Mouse (Mus musculus) thymus, postnatal 0 days (tissue): Measurements from ENCODE around the gene Eps8l3. TPM values are rescaled to one million over a fixed set of nuclear protein-coding genes. Genes with fewer than 3 reads are reported as not detected.
"Not testable (repeated sequence)": the region's sequence is repeated elsewhere in the genome, so short reads cannot be mapped to it uniquely, and the experiment has no call there.

Experiments
- DNase-seq: peaks from one replicate; pipeline ENCODE4 v3.0.0-alpha.2; 2015; ENCODE audit warnings: low spot score
- polyA plus RNA-seq: library from polyadenylated mRNA; unstranded; fragments of >200 nt; fragmentation: Nextera tagmentation; extraction: Ambion mirVana; gene quantifications from 2 replicates; pipeline ENCODE4 v1.2.1, GENCODE M21; 2015

The Eps8l3 gene
- polyA plus RNA-seq, 1 experiment from 2014 or later = 0.13 TPM

- DNase-seq = no peak
Measured at GRCm38 (mm10) chr3:107853232-107854181, 23.5 kb upstream of the Eps8l3 start.

- no peak for DNase-seq
Measured at GRCm38 (mm10) chr3:107855368-107855767, 21.7 kb upstream of the Eps8l3 start.

- DNase-seq = no peak
Measured at GRCm38 (mm10) chr3:107857646-107858045, 19.4 kb upstream of the Eps8l3 start.

GRCm38 (mm10) chr3:107861483-107861882, 15.5 kb upstream of the Eps8l3 start:
- not testable (repeated sequence) for DNase-seq

GRCm38 (mm10) chr3:107862471-107862870, 14.6 kb upstream of the Eps8l3 start:
- DNase-seq = no peak

- DNase-seq = no peak
Measured at GRCm38 (mm10) chr3:107863471-107863870, 13.6 kb upstream of the Eps8l3 start.

- DNase-seq = peak; percentile 72
Measured at GRCm38 (mm10) chr3:107863898-107864603, 13.0 kb upstream of the Eps8l3 start.

- no peak for DNase-seq
Measured at GRCm38 (mm10) chr3:107865364-107866091, 11.5 kb upstream of the Eps8l3 start.

- peak; percentile 85 for DNase-seq
Measured at GRCm38 (mm10) chr3:107867086-107867485, 9.9 kb upstream of the Eps8l3 start.

GRCm38 (mm10) chr3:107868452-107868851, 8.6 kb upstream of the Eps8l3 start:
- DNase-seq = no peak

GRCm38 (mm10) chr3:107869097-107869496, 7.9 kb upstream of the Eps8l3 start:
- no peak for DNase-seq

- no peak for DNase-seq
Measured at GRCm38 (mm10) chr3:107869925-107870324, 7.1 kb upstream of the Eps8l3 start.

- no peak for DNase-seq
Measured at GRCm38 (mm10) chr3:107873335-107874251, 3.4 kb upstream of the Eps8l3 start.

GRCm38 (mm10) chr3:107875231-107875630, 1.8 kb upstream of the Eps8l3 start:
- no peak for DNase-seq

- DNase-seq = no peak
Measured at GRCm38 (mm10) chr3:107877747-107878736, 1.0 kb downstream of the Eps8l3 start.

- no peak for DNase-seq
Measured at GRCm38 (mm10) chr3:107887674-107888495, 10.9 kb downstream of the Eps8l3 start.

- not testable (repeated sequence) for DNase-seq
Measured at GRCm38 (mm10) chr3:107889236-107889635, 12.2 kb downstream of the Eps8l3 start.

GRCm38 (mm10) chr3:107895194-107895719, 18.2 kb downstream of the Eps8l3 start:
- no peak for DNase-seq
